Mouse (Mus musculus) left cerebral cortex, postnatal 25 days (tissue): Measurements from ENCODE around the gene Wdr27. TPM values are rescaled to one million over a fixed set of nuclear protein-coding genes. Genes with fewer than 3 reads are reported as not detected.
A peak's percentile ranks its signal among the peaks of the same experiment; 100 is the strongest.
"Not testable (repeated sequence)": the region's sequence is repeated elsewhere in the genome, so short reads cannot be mapped to it uniquely, and the experiment has no call there.

Experiments
- DNase-seq, 2 experiments: peaks; one replicate each; pipeline ENCODE4 v3.0.0; 2022; ENCODE audit warnings: low spot score in 2 of 2, mixed read lengths in 1 of 2
- intact Hi-C: fragments of 180-260 bp; cut with DNase I; formaldehyde crosslinking; loops from one replicate; pipeline ENCODE4 v1.15.1; 2025
- total RNA-seq, 2 experiments: library from RNA; stranded (reverse); gene quantifications; 2 replicates each; pipeline ENCODE4 v1.2.3; 2021

Gene Wdr27
- total RNA-seq, 2 experiments from 2014 or later = 4.6 to 4.8 TPM

- intact Hi-C loops = no loop called here
- DNase-seq = no peak
These were observed 6.9 kb downstream of the Wdr27 start for GRCm38 (mm10) chr17:14935841-14936605.

GRCm38 (mm10) chr17:14935280-14935679 lies 7.7 kb downstream of the Wdr27 start:
- intact Hi-C loops, DNase-seq: not testable (repeated sequence)

GRCm38 (mm10) chr17:14931469-14931868 lies 11.5 kb downstream of the Wdr27 start:
- intact Hi-C loops = no loop called here
- DNase-seq = no peak

- DNase-seq = no peak
- intact Hi-C loops = no loop called here
These were observed 12.3 kb downstream of the Wdr27 start for GRCm38 (mm10) chr17:14930697-14931096.

- DNase-seq = no peak
- intact Hi-C loops = no loop called here
These were observed 14.3 kb downstream of the Wdr27 start for GRCm38 (mm10) chr17:14928631-14929030.

GRCm38 (mm10) chr17:14927644-14928218 lies 15.2 kb downstream of the Wdr27 start:
- intact Hi-C loops = no loop called here
- no peak for DNase-seq

- intact Hi-C loops = no loop called here
- DNase-seq = no peak
These were observed 21.4 kb downstream of the Wdr27 start for GRCm38 (mm10) chr17:14921582-14921981.

- no peak for DNase-seq
These were observed 25.1 kb downstream of the Wdr27 start for GRCm38 (mm10) chr17:14917866-14918265.

GRCm38 (mm10) chr17:14914401-14914800 lies 28.6 kb downstream of the Wdr27 start:
- intact Hi-C loops = no loop called here

More at GRCm38 (mm10) chr17:14917866-14918265, 25.1 kb downstream of the Wdr27 start:
- intact Hi-C loops = no loop called here

GRCm38 (mm10) chr17:14912981-14913380 lies 30.0 kb downstream of the Wdr27 start:
- intact Hi-C loops = no loop called here
- DNase-seq = no peak

More at GRCm38 (mm10) chr17:14914401-14914800, 28.6 kb downstream of the Wdr27 start:
- DNase-seq = no peak

GRCm38 (mm10) chr17:14912420-14912819 lies 30.5 kb downstream of the Wdr27 start:
- intact Hi-C loops = no loop called here

GRCm38 (mm10) chr17:14910771-14911170 lies 32.2 kb downstream of the Wdr27 start:
- DNase-seq = peak in 1 of 2 experiments; percentile 6
- intact Hi-C loops = no loop called here

More at GRCm38 (mm10) chr17:14912420-14912819, 30.5 kb downstream of the Wdr27 start:
- DNase-seq = no peak

GRCm38 (mm10) chr17:14909331-14909730 lies 33.6 kb downstream of the Wdr27 start:
- DNase-seq = no peak
- intact Hi-C loops = loop anchor here (5.0 to 10.0 kb wide), 3 partner anchors 622 to 795 kb away; no protein-coding TSS in a partner anchor

GRCm38 (mm10) chr17:14907136-14907535 lies 35.8 kb downstream of the Wdr27 start:
- intact Hi-C loops = loop anchor here (5.0 to 10.0 kb wide), 3 partner anchors 620 to 792 kb away; no protein-coding TSS in a partner anchor
- no peak for DNase-seq

- intact Hi-C loops = loop anchor here (5.0 to 10.0 kb wide), 3 partner anchors 619 to 792 kb away; no protein-coding TSS in a partner anchor
- no peak for DNase-seq
These were observed 36.3 kb downstream of the Wdr27 start for GRCm38 (mm10) chr17:14906611-14907010.

- intact Hi-C loops = loop anchor here (1.0 to 10.0 kb wide), 5 partner anchors 357 to 790 kb away; no protein-coding TSS in a partner anchor
- peak; percentile 79 to 80 for DNase-seq
These were observed 38.2 kb downstream of the Wdr27 start for GRCm38 (mm10) chr17:14904637-14905265.

GRCm38 (mm10) chr17:14904206-14904605 lies 38.8 kb downstream of the Wdr27 start:
- intact Hi-C loops = loop anchor here (1.0 to 10.0 kb wide), 3 partner anchors 357 to 789 kb away; no protein-coding TSS in a partner anchor
- DNase-seq = no peak

GRCm38 (mm10) chr17:14903212-14903611 lies 39.7 kb downstream of the Wdr27 start:
- DNase-seq = no peak
- intact Hi-C loops = loop anchor here (5.0 to 10.0 kb wide), 2 partner anchors 356 to 788 kb away; no protein-coding TSS in a partner anchor

GRCm38 (mm10) chr17:14898972-14899371 lies 44.0 kb downstream of the Wdr27 start:
- intact Hi-C loops = no loop called here
- DNase-seq = no peak

GRCm38 (mm10) chr17:14895058-14895457 lies 47.9 kb downstream of the Wdr27 start:
- intact Hi-C loops, DNase-seq: not testable (repeated sequence)
